Comparison of ENCODE assay signal across 11 mouse cellular contexts in the genomic region with DNA sequence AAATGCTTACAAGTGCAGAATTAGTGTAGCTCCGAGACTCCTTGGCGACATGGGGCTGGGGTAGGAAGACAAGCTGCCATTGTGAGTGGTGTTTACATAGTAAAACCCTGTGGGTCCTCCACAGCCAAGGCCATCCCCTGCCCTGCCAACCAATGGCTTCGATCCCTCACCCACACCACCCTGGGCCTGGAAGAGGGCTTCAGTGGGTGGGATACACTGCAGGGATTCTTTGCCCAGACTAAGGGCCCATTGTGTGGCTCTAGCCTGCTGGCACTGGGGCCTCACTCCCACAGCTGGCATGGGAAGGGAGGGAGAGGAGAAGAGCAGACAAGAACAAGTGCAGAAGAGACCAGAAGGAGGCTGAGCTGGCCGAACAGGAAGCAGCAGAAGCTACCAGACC. TPM values are rescaled to one million over a fixed set of nuclear protein-coding genes. Genes with fewer than 3 reads are reported as not detected.
DNase-seq lines count a peak whose midpoint lies in the region; ATAC-seq and TF ChIP-seq lines count a peak whose summit lies in the region.
"Had no signal": no experiment of that assay in that cellular context is flagged by ENCODE, and none has a peak within 500 bp of the region (broad histone marks: within the 10 kb centered on the region; RNA-seq: fewer than 3 reads in every experiment).

No protein-coding gene starts in this region.

- no peaks in the 10 kb centered on the region for H3K9me3 ChIP-seq in hindbrain, embryonic 14.5 days (ENCODE audit: control insufficient read depth, low read length)
- no peaks in the 10 kb centered on the region for H3K9me3 ChIP-seq in hindbrain, embryonic 12.5 days (replicated peaks)
- no peaks in the 10 kb centered on the region for H3K9me3 ChIP-seq in kidney, embryonic 14.5 days (ENCODE audit: control insufficient read depth, low read length)

- peaks cover 25% of the 10 kb centered on the region for H3K4me1 ChIP-seq in hindbrain, embryonic 14.5 days (replicated peaks; ENCODE audit: control insufficient read depth, insufficient read depth, low read length)
- peaks cover 24% of the 10 kb centered on the region for H3K4me1 ChIP-seq in hindbrain, embryonic 12.5 days
- H3K4me1 ChIP-seq in kidney, embryonic 14.5 days (ENCODE audit: control insufficient read depth, insufficient read depth, low read length): peaks cover 8% of the 10 kb centered on the region; the same call in 1 of the 2 replicates

- H3K4me2 ChIP-seq in hindbrain, embryonic 14.5 days (replicated peaks): no peak overlapping the region
- no peak overlapping the region for H3K4me2 ChIP-seq in hindbrain, embryonic 12.5 days (replicated peaks)
- H3K4me2 ChIP-seq in kidney, embryonic 14.5 days (replicated peaks; ENCODE audit: low read depth, low read length): no peak overlapping the region

- 0 out of 2 replicates have a peak overlapping the region, but pooled peaks have one; percentile 91 for H3K9ac ChIP-seq in hindbrain, embryonic 14.5 days
- H3K9ac ChIP-seq in hindbrain, embryonic 12.5 days: no peak overlapping the region
- H3K9ac ChIP-seq in kidney, embryonic 14.5 days (ENCODE audit: low read depth, low read length): no peak overlapping the region

- no peak for TF ChIP-seq POLR2A in brain, embryonic 14.5 days (IDR thresholded peaks at IDR 0.05; ENCODE audit: borderline replicate concordance, extremely low read depth, insufficient read depth, insufficient read length, poor library complexity, severe bottlenecking)

- no peaks in the 10 kb centered on the region for H3K36me3 ChIP-seq in hindbrain, embryonic 14.5 days (replicated peaks; ENCODE audit: control insufficient read depth, insufficient read depth)
- H3K36me3 ChIP-seq in hindbrain, embryonic 12.5 days: no peaks in the 10 kb centered on the region
- no peaks in the 10 kb centered on the region for H3K36me3 ChIP-seq in kidney, embryonic 14.5 days (ENCODE audit: control insufficient read depth, insufficient read depth, low read length)

- TF ChIP-seq CTCF in brain, embryonic 14.5 days (IDR thresholded peaks at IDR 0.05; ENCODE audit: borderline replicate concordance, extremely low read depth, insufficient read depth, insufficient read length): no peak

- DNase-seq in hindbrain, embryonic 14.5 days (ENCODE audit: low spot score): no peak
- DNase-seq in brain, embryonic 14.5 days (ENCODE audit: low read depth): peak; percentile 28
- DNase-seq in frontal cortex, postnatal 14 days (ENCODE audit: low spot score in 2 of 2): peak; percentile 25 to 66
- DNase-seq in left cerebral cortex, postnatal 25 days (ENCODE audit: low spot score in 2 of 2): peak; percentile 20 to 66
- no peak for DNase-seq in adrenal gland, postnatal 14 days
- DNase-seq in thymus, postnatal 4 days: no peak
- DNase-seq: heart, adult 2 months; kidney, adult 18-20 months; liver had no signal

- intact Hi-C loops in left cerebral cortex, postnatal 25 days (cut with DNase I): loop anchor here (5.0 kb wide), 1 partner anchor 53 kb away; a partner anchor contains a TSS

- 72% methylated on average over 4 of the region's 4 CpGs for WGBS in hindbrain, embryonic 14.5 days
- 72% methylated on average over 4 of the region's 4 CpGs for WGBS in hindbrain, embryonic 12.5 days
- WGBS in kidney, embryonic 14.5 days: 84% methylated on average over 4 of the region's 4 CpGs

- no peak overlapping the region for H3K27ac ChIP-seq in hindbrain, embryonic 14.5 days
- H3K27ac ChIP-seq in hindbrain, embryonic 12.5 days: no peak overlapping the region
- no peak overlapping the region for H3K27ac ChIP-seq in kidney, embryonic 14.5 days (ENCODE audit: low read depth, low read length)
- H3K27ac ChIP-seq: heart, adult 2 months had no signal

- no peak for ATAC-seq in hindbrain, embryonic 14.5 days (ENCODE audit: low FRiP score)
- ATAC-seq in hindbrain, embryonic 12.5 days (ENCODE audit: low FRiP score): no peak
- ATAC-seq in kidney, embryonic 14.5 days (ENCODE audit: low FRiP score, low TSS enrichment): no peak

- no peaks in the 10 kb centered on the region for H3K27me3 ChIP-seq in hindbrain, embryonic 14.5 days (ENCODE audit: control insufficient read depth, insufficient read depth, low read length)
- 0 out of 2 replicates have a peak, but pooled peaks cover 3% of the 10 kb centered on the region for H3K27me3 ChIP-seq in hindbrain, embryonic 12.5 days
- no peaks in the 10 kb centered on the region for H3K27me3 ChIP-seq in kidney, embryonic 14.5 days (ENCODE audit: control insufficient read depth, insufficient read depth, low read length)

- H3K4me3 ChIP-seq in hindbrain, embryonic 14.5 days (replicated peaks; ENCODE audit: low read length): no peak overlapping the region
- H3K4me3 ChIP-seq in hindbrain, embryonic 12.5 days: no peak overlapping the region
- H3K4me3 ChIP-seq in kidney, embryonic 14.5 days (ENCODE audit: low read length): no peak overlapping the region

RNA-seq across cellular contexts. Expression of a gene that starts 1.1 kb away (rescaled TPM):
- 90.0 and 108 TPM in 2 replicates for polyA plus RNA-seq in hindbrain, embryonic 14.5 days (2014; fragmentation: Nextera tagmentation; extraction: Ambion mirVana)
- polyA plus RNA-seq in hindbrain, embryonic 12.5 days (2016; fragmentation: Nextera tagmentation; extraction: Ambion mirVana): 47.5 and 49.9 TPM in 2 replicates
- 222 and 241 TPM in 2 replicates for polyA plus RNA-seq in brain, embryonic 14.5 days (2012; rRNA removed)
- 100 to 1,000 TPM; 403 to 415 TPM for total RNA-seq in left cerebral cortex, postnatal 25 days (2021)
- total RNA-seq in adrenal gland, postnatal 14 days (2021): 11.0 and 13.1 TPM in 2 replicates
- 7.3 and 9.0 TPM in 2 replicates for polyA plus RNA-seq in kidney, embryonic 14.5 days (2014; fragmentation: Nextera tagmentation; extraction: Ambion mirVana)

RNA-seq across cellular contexts. Expression of a gene that starts 29.0 kb away (rescaled TPM):
- 19.8 and 21.9 TPM in 2 replicates for polyA plus RNA-seq in hindbrain, embryonic 14.5 days (2014; fragmentation: Nextera tagmentation; extraction: Ambion mirVana)
- 20.0 and 24.6 TPM in 2 replicates for polyA plus RNA-seq in hindbrain, embryonic 12.5 days (2016; fragmentation: Nextera tagmentation; extraction: Ambion mirVana)
- 17.9 and 21.1 TPM in 2 replicates for polyA plus RNA-seq in brain, embryonic 14.5 days (2012; rRNA removed)
- total RNA-seq in left cerebral cortex, postnatal 25 days (2021): 10 to 100 TPM; 15.5 to 16.5 TPM
- 19.8 and 24.6 TPM in 2 replicates for total RNA-seq in adrenal gland, postnatal 14 days (2021)
- polyA plus RNA-seq in kidney, embryonic 14.5 days (2014; fragmentation: Nextera tagmentation; extraction: Ambion mirVana): 22.9 and 30.4 TPM in 2 replicates

RNA-seq across cellular contexts. Expression of a gene that starts 34.9 kb away (rescaled TPM):
- polyA plus RNA-seq in hindbrain, embryonic 14.5 days (2014; fragmentation: Nextera tagmentation; extraction: Ambion mirVana): 17.0 and 19.7 TPM in 2 replicates
- polyA plus RNA-seq in hindbrain, embryonic 12.5 days (2016; fragmentation: Nextera tagmentation; extraction: Ambion mirVana): 7.3 and 7.6 TPM in 2 replicates
- polyA plus RNA-seq in brain, embryonic 14.5 days (2012; rRNA removed): 8.2 and 12.1 TPM in 2 replicates
- total RNA-seq in left cerebral cortex, postnatal 25 days (2021): 10 to 100 TPM; 15.6 to 16.1 TPM
- total RNA-seq in adrenal gland, postnatal 14 days (2021): 2.2 and 2.7 TPM in 2 replicates
- 5.3 and 6.2 TPM in 2 replicates for polyA plus RNA-seq in kidney, embryonic 14.5 days (2014; fragmentation: Nextera tagmentation; extraction: Ambion mirVana)

RNA-seq across cellular contexts. Expression of a gene that starts 52.2 kb away (rescaled TPM):
- polyA plus RNA-seq in hindbrain, embryonic 14.5 days (2014; fragmentation: Nextera tagmentation; extraction: Ambion mirVana): 956 and 1,017 TPM in 2 replicates
- 655 and 680 TPM in 2 replicates for polyA plus RNA-seq in hindbrain, embryonic 12.5 days (2016; fragmentation: Nextera tagmentation; extraction: Ambion mirVana)
- 320 and 341 TPM in 2 replicates for polyA plus RNA-seq in brain, embryonic 14.5 days (2012; rRNA removed)
- total RNA-seq in left cerebral cortex, postnatal 25 days (2021): 100 to 1,000 TPM; 423 to 447 TPM
- 1,056 and 1,152 TPM in 2 replicates for total RNA-seq in adrenal gland, postnatal 14 days (2021)
- 675 and 707 TPM in 2 replicates for polyA plus RNA-seq in kidney, embryonic 14.5 days (2014; fragmentation: Nextera tagmentation; extraction: Ambion mirVana)

Comparison
In these comparisons a context has a peak if more than half of its experiments do, and no peak if none do; other contexts are left out.
1. DNase-seq: peak in brain, embryonic 14.5 days (single experiment), frontal cortex, postnatal 14 days (2 of 2) and left cerebral cortex, postnatal 25 days (2 of 2); none in hindbrain, embryonic 14.5 days (single experiment), adrenal gland, postnatal 14 days (single experiment) and thymus, postnatal 4 days (single experiment).